Mouse (Mus musculus): Measurements from ENCODE around the gene Oxsr1. TPM values are rescaled to one million over a fixed set of nuclear protein-coding genes. Genes with fewer than 3 reads are reported as not detected.
"Not testable (repeated sequence)": the region's sequence is repeated elsewhere in the genome, so short reads cannot be mapped to it uniquely, and the experiment has no call there.

Gene Oxsr1
- total RNA-seq (2021), result 10 to 100 TPM; 32.0 to 33.2 TPM
- long read RNA-seq, experiment 1, full-length matches to known transcripts, result 7 of 10 reads
- long read RNA-seq, experiment 1, partial matches to known transcripts, result 1 of 10 reads
- long read RNA-seq, experiment 1, other reads (novel, unspliced or antisense), result 2 of 10 reads
- long read RNA-seq, experiment 2, full-length matches to known transcripts, result 9 of 18 reads
- long read RNA-seq, experiment 2, partial matches to known transcripts, result 2 of 18 reads
- long read RNA-seq, experiment 2, other reads (novel, unspliced or antisense), result 7 of 18 reads

DNA sequence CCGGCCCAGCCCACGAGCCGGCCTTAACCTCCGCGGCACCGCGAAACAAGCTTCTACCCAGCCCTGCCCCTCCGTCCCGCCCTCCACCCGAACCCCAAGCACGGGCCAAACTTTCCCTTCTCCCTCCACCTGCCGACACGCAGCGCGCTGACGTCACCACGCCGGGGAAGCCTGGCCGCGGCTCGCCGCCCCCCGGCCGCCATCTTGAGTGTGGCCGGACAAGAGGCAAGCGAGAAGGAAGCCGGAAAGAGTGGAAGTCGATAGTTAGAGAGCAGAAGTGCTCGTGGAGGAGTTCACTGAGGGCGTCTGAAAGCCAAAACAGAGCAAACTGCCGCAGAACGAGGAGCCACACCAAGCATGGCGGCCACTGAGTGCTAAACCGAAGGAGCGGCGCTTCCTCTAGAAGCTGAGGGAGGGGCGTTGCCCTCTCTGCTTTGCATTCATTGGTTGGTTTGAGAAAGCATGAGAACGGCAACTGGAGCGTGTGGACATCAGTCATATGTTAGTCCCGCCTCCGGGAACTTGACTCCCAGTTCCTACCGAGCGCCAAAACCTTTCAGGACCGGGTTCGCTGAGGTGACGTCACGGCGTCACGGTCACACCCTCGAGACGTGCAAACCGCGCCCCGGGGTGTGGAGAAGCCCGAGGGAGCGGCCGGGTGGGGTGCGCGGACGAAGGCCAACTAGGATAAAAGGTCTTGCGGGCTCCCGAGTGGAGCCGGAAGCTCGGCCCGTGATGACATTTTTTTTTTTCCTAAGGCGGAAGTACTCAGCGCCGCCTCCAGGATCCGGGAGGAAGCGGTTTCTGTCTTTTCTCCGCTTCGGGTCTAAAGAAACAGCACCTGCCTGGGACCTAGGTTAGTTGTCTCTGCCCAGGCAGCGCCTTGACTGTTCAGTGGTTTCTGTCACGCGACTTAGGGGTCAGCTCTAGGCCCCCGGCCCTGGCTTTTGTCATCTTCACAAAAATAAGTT, at the start of gene Oxsr1:
Gene Oxsr1 (minus strand): TSS at position 139 of the 971 bp plus-strand sequence.
- DNase-seq (ENCODE audit: low spot score in 2 of 2), result peak; percentile 99 to 100

GRCm38 (mm10) chr9:119371251-119371650, 49.0 kb upstream of the Oxsr1 start:
- no peak for DNase-seq (ENCODE audit: low spot score in 2 of 2)

GRCm38 (mm10) chr9:119370770-119371169, 48.5 kb upstream of the Oxsr1 start:
- DNase-seq (ENCODE audit: low spot score in 2 of 2), result not testable (repeated sequence)

DNA sequence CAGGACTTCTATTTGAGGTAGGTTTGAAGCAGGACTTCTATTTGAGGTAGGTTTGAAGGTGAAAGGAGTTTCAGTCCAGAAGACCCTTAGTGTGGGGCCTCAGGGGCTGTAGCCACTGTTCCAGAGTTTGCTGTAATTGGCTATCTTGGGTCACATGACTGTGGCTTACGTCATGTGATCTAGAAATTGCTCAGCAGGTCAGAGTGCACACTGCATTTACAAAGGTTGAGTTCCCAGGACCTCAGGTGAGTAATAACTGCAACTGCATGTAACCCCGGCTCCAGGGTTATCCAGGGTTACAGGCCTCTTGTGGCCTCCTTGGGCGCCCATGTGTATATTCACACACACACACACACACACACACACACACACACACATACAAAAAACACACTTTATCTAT, 46.1 kb upstream of the Oxsr1 start:
- DNase-seq (ENCODE audit: low spot score in 2 of 2), result no peak

DNA sequence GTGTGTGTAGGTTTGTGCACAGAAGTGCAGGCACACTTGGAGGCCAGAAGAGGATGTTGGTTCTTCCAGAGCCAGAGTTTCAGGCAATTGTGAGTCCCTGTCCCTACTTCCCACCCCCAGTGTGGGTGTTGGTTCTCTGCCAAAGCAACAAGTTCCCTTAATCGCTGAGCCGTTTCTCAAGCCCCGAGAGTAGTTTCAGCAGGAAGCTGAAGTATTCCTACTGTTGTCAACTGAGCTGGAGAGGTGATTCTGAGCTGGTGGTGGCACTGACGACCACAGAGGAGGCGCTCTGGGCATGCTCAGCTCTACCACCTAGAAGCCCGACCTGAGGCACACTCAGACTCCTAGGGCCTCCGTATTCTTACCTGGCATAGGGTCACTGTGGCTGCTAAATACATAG, 43.1 kb upstream of the Oxsr1 start, which contains the start of gene Slc22a14:
Gene Slc22a14 (minus strand): TSS at position 270 of the 400 bp plus-strand sequence.
- no peak for DNase-seq (ENCODE audit: low spot score in 2 of 2)

GRCm38 (mm10) chr9:119363229-119363628, 41.0 kb upstream of the Oxsr1 start:
- no peak for DNase-seq (ENCODE audit: low spot score in 2 of 2)

DNA sequence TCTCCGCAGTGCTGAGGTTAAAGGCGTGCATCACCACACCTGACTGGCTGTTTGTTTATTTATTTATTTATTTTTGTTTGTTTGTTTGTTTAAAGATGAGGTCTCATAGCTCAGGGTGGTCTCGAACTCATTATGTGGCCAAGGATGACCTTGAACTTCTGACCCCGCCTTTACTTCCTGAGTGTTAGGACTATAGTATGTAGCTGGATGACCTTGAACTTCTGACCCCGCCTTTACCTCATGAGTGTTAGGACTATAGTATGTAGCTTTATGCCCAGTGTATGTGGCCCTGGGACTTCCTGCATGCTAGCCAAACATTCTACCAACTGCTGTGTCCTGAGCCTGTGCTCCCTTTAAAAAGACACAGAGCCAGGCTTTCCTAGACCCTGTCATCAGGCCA, 39.2 kb upstream of the Oxsr1 start:
- DNase-seq (ENCODE audit: low spot score in 2 of 2), result no peak

DNA sequence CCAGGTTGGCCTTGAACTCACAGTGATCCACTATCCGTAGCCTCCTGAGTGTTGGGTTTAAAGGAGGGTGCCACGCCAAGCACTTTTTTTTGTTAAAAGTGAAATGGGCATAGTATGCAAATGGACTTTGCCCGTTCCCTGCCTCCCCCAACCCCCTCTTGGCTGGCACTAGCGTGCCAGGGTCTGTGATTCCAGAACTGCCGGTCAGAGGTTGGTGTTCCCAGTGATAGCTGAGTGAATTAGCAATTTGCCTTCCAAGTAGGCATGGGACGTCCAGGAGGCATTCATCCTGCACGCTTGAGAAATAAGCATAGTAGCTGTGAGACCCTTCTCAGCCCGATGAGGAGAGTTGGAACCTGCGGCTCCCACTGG, 35.8 kb upstream of the Oxsr1 start:
- DNase-seq (ENCODE audit: low spot score in 2 of 2), result no peak

DNA sequence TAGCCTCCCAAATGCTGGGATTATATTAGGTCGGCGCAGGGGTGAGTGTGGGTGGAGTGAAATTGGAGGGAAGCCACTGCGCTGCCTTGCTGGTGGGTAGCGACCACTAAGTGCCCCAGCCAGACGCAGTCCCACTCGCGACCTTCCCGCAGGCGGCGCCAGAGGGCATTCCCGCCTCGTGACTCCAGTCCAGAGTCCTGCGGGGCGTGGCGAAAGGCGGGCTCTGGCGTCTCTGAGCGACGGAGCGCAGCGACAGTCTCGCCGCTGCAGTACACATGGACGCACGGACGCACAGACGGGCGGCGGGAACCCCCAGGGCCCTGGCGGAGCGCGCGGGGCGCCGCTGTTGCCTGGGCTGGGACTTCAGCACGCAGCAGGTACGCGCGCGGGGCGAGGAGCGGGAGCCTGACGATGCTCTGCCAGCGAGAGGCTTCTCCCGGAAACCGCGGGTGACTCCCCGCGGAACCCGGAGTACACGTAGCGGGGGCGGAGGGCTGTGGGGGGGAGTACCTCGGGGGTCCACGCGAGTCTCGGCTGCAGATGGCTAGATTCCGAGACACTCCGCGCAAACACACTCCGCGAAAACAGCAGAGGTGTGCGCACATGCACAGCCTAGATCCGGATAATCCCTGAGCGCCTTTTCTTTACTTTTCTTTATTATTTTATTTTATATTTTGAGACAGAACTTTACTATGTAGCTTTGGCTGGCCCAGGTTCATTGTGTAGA, 35.3 kb upstream of the Oxsr1 start, which contains the start of gene Xylb:
Gene Xylb (plus strand): TSS at position 51 of the 727 bp plus-strand sequence.
- DNase-seq (ENCODE audit: low spot score in 2 of 2), result peak; percentile 81 to 88

DNA sequence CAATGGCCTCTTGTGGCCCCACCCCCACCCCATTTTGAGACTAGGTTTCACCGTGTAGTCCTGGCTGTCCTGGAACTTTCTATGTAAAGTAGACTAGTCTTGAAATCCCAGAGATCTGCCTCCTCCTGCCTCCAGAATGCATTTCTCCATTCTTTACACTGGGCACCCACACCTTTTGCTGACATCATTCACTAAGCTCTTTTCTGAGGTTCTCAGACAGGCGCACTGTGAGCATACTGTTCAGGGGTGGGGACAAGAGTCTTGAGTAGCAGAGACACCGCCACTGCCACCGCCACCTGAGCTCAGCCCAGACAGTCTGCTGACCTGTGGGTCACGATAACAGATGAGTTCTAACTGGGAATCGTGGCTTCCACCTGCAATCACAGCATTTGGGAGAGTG, 33.7 kb upstream of the Oxsr1 start:
- no peak for DNase-seq (ENCODE audit: low spot score in 2 of 2)

- DNase-seq (ENCODE audit: low spot score in 2 of 2), result no peak
Observed at GRCm38 (mm10) chr9:119353926-119354325, 31.7 kb upstream of the Oxsr1 start.

GRCm38 (mm10) chr9:119352060-119352459, 29.8 kb upstream of the Oxsr1 start:
- peak; percentile 48 to 55 for DNase-seq (ENCODE audit: low spot score in 2 of 2)

- DNase-seq (ENCODE audit: low spot score in 2 of 2), result no peak
Observed at GRCm38 (mm10) chr9:119350947-119351705, 28.9 kb upstream of the Oxsr1 start.

- no peak for DNase-seq (ENCODE audit: low spot score in 2 of 2)
Observed at GRCm38 (mm10) chr9:119350531-119350930, 28.3 kb upstream of the Oxsr1 start.

GRCm38 (mm10) chr9:119346376-119346775, 24.1 kb upstream of the Oxsr1 start:
- no peak for DNase-seq (ENCODE audit: low spot score in 2 of 2)

- DNase-seq (ENCODE audit: low spot score in 2 of 2), result no peak
Observed at GRCm38 (mm10) chr9:119342728-119343127, 20.5 kb upstream of the Oxsr1 start.

DNA sequence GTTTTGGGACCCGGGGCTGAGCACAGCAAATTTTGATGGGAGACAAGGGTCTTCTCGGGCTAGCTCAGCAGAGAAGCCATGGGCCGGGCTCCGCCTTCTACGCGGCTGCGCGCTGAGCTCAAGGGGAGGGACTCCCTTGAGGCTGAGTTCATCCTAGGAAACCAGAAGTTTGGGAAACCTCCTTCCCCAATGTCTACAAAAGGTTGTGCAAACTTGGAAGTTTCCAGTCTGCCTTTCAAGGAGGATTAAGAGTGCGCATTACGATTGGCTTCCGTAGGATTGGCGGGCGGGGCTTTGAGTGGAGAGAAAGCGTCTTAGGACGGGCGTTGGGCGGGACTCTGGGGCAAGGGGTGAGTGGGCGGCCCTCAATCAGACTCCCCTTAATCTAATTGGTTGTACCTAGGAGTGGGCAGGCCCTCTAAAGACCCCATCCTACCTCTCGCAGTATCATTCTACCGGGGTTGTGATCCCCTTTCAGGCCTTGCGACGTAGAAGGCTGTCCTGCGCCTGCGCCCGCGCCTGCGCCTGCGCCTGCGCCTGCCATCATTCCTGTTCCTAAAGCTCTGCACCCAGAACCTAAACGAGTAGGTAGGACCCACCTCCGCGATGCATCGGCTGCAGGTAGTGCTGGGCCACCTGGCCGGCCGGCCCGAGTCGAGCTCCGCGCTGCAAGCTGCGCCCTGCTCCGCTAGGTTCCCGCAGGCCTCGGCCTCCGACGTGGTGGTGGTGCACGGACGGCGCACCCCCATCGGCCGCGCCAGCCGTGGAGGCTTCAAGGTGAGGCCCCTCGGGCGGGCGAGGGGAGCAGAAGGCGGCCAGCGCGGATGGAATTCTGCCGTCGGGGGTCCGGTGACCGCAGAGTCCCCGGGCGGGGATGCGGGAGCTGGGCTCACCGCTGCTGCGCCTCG, 18.9 kb upstream of the Oxsr1 start, which contains the start of gene Myd88:
Gene Myd88 (minus strand): TSS at position 503 of the 908 bp plus-strand sequence.
- peak; percentile 93 to 97 for DNase-seq (ENCODE audit: low spot score in 2 of 2)

- DNase-seq (ENCODE audit: low spot score in 2 of 2), result no peak
Observed at GRCm38 (mm10) chr9:119340212-119340580, 18.0 kb upstream of the Oxsr1 start.

DNA sequence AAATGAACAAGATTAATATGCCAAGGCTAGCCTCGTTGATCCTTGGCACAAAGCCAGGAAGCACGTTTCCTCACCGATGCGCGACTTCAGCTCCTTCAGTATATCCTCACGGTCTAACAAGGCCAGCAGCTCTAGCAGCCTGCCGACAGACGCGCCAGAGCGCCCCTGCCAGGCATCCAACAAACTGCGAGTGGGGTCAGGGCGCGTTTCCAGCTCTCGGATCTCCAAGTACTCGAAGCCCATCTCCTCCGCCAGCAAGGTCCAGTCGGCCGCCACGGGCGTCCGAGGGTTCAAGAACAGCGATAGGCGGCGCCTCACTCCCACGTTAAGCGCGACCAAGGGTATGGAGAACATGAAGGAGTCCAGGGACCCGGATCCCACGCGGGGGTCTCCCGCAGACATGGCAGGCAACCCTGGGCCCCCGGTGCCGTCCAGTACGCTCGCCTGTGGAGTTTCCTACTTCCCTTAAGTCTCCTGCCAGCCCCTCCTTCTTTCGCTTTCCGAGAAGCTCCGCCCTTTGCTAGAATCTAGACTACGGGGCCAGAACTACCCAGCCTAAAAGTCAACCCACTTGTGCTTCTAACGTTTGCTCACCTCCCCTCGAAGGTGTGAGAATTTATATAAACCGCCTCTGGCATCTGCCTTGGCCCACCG, 17.5 kb upstream of the Oxsr1 start, which contains the start of gene Acaa1a:
Gene Acaa1a (plus strand): TSS at position 119 of the 654 bp plus-strand sequence.
- peak; percentile 44 to 45 for DNase-seq (ENCODE audit: low spot score in 2 of 2)

Measured in layer of hippocampus, postnatal 14 days (tissue).